Mouse (Mus musculus) MEL-GATA-1-ER (cell line): ENCODE measurements around the gene Msx2.
A peak's percentile ranks its signal among the peaks of the same experiment; 100 is the strongest.

Experiments
- DNase-seq: peaks from one replicate; pipeline ENCODE4 v3.0.0-alpha.2; 2012; ENCODE audit warnings: low read depth; ENCODE audit errors: extremely low read depth

Msx2 gene

GRCm38 (mm10) chr13:53465191-53465820 lies 7.6 kb downstream of the Msx2 start:
- DNase-seq = no peak

GRCm38 (mm10) chr13:53464441-53465001 lies 8.4 kb downstream of the Msx2 start:
- no peak for DNase-seq

GRCm38 (mm10) chr13:53463946-53464345 lies 8.9 kb downstream of the Msx2 start:
- DNase-seq = no peak

- no peak for DNase-seq
Observed at GRCm38 (mm10) chr13:53463037-53463436, 9.8 kb downstream of the Msx2 start.

GRCm38 (mm10) chr13:53462649-53462970 lies 10.3 kb downstream of the Msx2 start:
- DNase-seq = no peak

- no peak for DNase-seq
Observed at GRCm38 (mm10) chr13:53461855-53462648, 10.8 kb downstream of the Msx2 start.

GRCm38 (mm10) chr13:53461346-53461745 lies 11.5 kb downstream of the Msx2 start:
- DNase-seq = no peak

GRCm38 (mm10) chr13:53458766-53459165 lies 14.1 kb downstream of the Msx2 start:
- DNase-seq = no peak

GRCm38 (mm10) chr13:53454794-53455672 lies 17.8 kb downstream of the Msx2 start:
- no peak for DNase-seq

GRCm38 (mm10) chr13:53453927-53454326 lies 18.9 kb downstream of the Msx2 start:
- no peak for DNase-seq

GRCm38 (mm10) chr13:53447609-53448008 lies 25.3 kb downstream of the Msx2 start:
- no peak for DNase-seq

GRCm38 (mm10) chr13:53443602-53444001 lies 29.3 kb downstream of the Msx2 start:
- no peak for DNase-seq

- DNase-seq = no peak
Observed at GRCm38 (mm10) chr13:53442168-53442980, 30.5 kb downstream of the Msx2 start.

- DNase-seq = no peak
Observed at GRCm38 (mm10) chr13:53441307-53442028, 31.4 kb downstream of the Msx2 start.

- no peak for DNase-seq
Observed at GRCm38 (mm10) chr13:53439957-53440356, 32.9 kb downstream of the Msx2 start.

- peak; percentile 31 for DNase-seq
Observed at GRCm38 (mm10) chr13:53426507-53426906, 46.4 kb downstream of the Msx2 start.

GRCm38 (mm10) chr13:53421189-53421588 lies 51.7 kb downstream of the Msx2 start:
- no peak for DNase-seq

- DNase-seq = no peak
Observed at GRCm38 (mm10) chr13:53420741-53421140, 52.1 kb downstream of the Msx2 start.

GRCm38 (mm10) chr13:53419681-53420080 lies 53.2 kb downstream of the Msx2 start:
- DNase-seq = no peak

- no peak for DNase-seq
Observed at GRCm38 (mm10) chr13:53417701-53418100, 55.2 kb downstream of the Msx2 start.
